Mouse (Mus musculus) heart, postnatal 0 days (tissue): ENCODE data around the gene Fry.

ENCODE experiments used
- CTCF ChIP-seq: IDR thresholded peaks from 2 replicates; pipeline ENCODE4 v1.5.1; 2016; ENCODE audit warnings: antibody characterized with exemption, control low read depth, low read depth
- EP300 ChIP-seq: IDR thresholded peaks from 2 replicates; pipeline ENCODE4 v1.6.1; 2016; ENCODE audit warnings: antibody characterized with exemption, low read depth

DNA sequence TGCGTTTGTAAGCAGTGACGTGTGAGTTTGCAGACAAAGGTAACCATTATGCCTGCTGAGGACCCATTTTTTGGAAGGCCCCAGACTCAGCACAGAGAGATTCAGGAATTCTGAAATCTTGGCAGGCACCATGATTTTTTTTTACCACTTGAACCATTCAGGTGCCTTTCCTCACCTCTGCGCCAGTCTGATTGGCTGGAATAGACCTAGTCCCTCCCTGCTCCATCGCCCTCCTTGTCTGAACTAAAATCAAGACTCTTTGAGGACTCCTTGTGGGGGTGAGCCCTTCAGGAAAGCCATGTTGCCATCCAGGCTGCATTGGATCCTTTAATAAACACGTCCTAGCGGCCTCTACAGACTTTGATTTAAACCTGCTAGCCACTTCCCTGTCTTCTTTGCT lies 103.4 kb downstream of the Fry start:
- no peak for TF ChIP-seq EP300
- no peak for TF ChIP-seq CTCF
